Mouse (Mus musculus) G1E (cell line): ENCODE data around the gene Hhex.

Experiments
- CTCF ChIP-seq: IDR thresholded peaks from 2 replicates; pipeline ENCODE4 v1.5.1; 2012; ENCODE audit warnings: low read depth, low read length, inconsistent platforms, mixed read lengths
- GATA1 ChIP-seq: IDR thresholded peaks from 2 replicates; pipeline ENCODE4 v1.6.1; 2012; ENCODE audit warnings: borderline replicate concordance, low read length, inconsistent platforms, mixed read lengths
- GATA2 ChIP-seq: IDR thresholded peaks from 2 replicates; pipeline ENCODE4 v1.6.1; 2012; ENCODE audit warnings: low read depth, low read length, inconsistent platforms, borderline replicate concordance
- POLR2AphosphoS5 ChIP-seq: IDR thresholded peaks from 2 replicates; pipeline ENCODE4 v1.6.1; 2012; ENCODE audit warnings: low read depth, low read length, inconsistent platforms; ENCODE audit not compliant: insufficient replicate concordance
- TAL1 ChIP-seq: conservative IDR thresholded peaks from 2 replicates; pipeline ENCODE4 v1.6.1; 2012; ENCODE audit warnings: low read depth, low read length, inconsistent platforms, mixed read lengths

DNA sequence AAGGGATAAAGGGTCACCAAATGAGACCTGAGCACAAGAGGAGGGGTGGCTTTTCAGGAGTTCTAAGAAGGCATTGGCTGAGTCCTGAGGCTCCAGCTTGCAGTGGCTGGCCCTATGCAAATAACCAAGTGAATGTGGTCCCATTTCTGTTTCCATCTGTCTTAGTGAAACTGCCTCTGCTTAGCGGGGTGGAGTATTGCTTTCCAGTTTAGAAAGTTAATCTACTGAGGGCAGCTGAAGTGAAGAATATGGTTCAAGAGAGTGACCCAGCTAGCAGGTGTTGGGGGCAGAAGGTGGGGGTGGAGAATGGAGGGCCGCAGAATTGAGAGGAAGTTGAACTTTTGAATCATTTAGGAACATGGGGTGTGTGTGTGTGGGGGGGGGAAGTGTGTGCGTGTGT, 31.8 kb downstream of the Hhex start:
- TF ChIP-seq GATA1: no peak
- TF ChIP-seq CTCF: no peak
- TF ChIP-seq TAL1: no peak
- no peak for TF ChIP-seq POLR2AphosphoS5
- no peak for TF ChIP-seq GATA2
